Mouse (Mus musculus) liver, adult (tissue): ENCODE measurements around the gene Clec2d.

Experiments
- GATA4 ChIP-seq: IDR thresholded peaks from 2 replicates; pipeline ENCODE4 v1.6.1; 2014; ENCODE audit warnings: mild to moderate bottlenecking, low read length; ENCODE audit not compliant: insufficient replicate concordance

Clec2d gene

GRCm38 (mm10) chr6:129215053-129215452 lies 34.6 kb downstream of the Clec2d start:
- no peak for TF ChIP-seq GATA4

GRCm38 (mm10) chr6:129215886-129216637 lies 35.6 kb downstream of the Clec2d start:
- TF ChIP-seq GATA4, result peak; percentile 81

DNA sequence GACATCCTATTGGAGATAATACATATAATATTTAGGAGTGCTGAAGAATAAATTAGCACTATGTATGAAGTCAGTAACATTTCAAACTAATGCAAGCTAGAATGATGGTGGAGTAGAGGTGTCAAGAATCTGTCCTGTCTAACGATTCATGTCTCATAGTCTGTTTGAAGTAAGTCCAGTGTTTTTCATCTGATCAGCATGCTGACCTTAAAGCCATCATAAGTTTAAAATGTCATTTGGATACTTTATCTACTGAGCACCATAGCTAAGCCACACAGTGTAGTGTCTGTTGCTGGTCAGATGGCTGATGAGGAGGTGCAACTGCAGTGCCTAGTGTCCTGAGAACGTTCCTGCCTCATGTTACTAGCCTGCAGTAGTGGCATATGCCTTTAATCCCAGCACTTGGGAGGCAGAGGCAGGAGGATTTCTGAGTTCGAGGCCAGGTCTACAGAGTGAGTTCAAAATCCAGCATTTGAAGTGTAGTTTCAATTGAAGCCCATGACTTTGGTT lies 36.4 kb downstream of the Clec2d start:
- no peak for TF ChIP-seq GATA4

GRCm38 (mm10) chr6:129218191-129218696 lies 37.8 kb downstream of the Clec2d start:
- no peak for TF ChIP-seq GATA4

DNA sequence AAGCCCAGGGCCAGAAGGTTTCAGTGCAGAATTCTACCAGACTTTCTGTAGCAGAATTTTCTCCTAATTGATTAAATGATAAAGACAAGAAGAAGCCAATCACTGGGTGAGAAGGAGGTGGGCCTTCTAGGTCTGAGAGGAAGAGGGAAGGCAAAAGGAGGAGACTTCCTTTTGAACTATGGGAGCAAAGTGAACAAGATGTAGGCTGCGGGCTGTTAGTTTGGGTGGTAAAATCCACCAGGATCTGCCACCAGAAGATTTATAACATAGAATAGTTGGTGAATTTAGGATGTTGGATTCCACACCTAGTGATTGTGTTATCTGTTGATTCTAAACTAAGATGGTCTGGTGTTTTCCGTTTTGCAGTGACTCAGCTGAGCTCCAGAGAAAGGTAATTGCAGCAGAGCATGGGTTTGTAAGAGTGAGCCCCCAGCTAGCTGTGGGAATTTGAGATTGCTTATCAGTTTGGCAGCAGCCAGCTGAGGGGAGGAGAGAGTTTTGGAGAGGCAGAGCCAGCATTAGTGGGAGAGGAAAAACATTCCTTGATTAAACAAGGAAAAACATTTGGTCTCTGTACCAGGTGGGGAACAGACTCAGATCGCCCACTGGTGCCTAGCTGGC lies 39.6 kb downstream of the Clec2d start:
- TF ChIP-seq GATA4, result peak; percentile 49; the same call in 1 of the 2 replicates

DNA sequence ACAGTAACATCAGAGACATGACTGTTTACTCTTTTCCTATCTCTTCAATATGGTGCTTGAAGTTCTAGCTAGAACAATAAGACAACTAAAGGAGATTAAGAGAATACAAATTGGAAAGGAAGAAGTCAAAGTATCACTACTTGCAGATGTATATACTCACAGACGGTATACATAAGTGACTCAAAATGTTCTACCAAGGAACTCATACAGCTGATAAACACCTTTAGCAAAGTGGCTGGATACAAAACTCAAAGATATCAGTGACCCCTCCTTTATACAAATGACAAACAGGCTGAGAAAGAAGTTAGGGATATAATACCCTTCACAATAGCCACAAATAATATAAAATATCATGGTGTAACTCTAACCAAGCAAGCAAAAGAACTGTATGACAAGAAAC lies 40.6 kb downstream of the Clec2d start:
- TF ChIP-seq GATA4, result no peak

DNA sequence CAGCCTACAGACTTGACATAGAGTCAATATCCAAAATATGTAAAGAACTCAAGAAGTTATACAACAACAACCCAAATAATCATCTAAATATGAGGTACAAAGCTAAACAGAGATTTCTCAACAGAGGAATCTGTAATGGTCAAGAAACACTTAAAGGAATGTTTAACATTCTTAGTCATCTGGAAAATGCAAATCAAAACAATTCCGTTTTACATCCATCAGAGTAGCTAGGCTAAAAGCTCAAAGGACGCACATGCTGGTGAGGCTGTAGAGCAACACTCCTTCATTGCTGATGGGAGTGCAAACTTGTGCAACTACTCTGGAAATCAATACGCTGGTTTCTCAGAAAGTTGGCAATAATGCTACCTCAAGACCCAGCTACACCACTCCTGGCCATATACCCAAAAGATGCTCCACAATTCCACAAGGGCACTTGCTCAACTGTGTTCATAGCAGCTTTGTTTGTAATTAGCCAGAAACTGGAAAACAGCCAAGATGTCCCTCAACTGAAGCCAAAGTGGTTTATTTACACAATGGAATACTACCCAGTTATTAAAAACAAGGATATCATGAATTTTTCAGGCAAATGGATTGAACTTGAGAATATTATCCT lies 41.9 kb downstream of the Clec2d start:
- TF ChIP-seq GATA4, result no peak

GRCm38 (mm10) chr6:129223611-129224010 lies 43.2 kb downstream of the Clec2d start:
- TF ChIP-seq GATA4, result no peak

DNA sequence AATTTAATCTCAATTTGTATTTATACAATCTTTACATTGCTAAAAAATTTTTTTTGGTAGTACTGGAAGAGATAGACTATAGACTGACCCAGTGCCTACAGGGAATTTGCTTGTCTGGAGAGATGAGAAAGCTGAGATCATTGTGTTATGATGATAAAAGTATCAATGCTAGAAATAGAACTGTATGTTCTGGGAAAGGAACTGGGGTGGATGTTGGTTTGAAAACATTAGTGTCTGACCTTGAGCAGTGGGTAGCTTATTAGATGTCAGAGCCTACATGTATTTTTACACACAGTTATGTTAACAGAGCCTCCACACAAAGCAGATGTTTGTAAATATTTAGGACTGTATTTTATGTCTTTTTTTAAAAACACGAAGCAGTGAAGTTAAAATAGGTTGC lies 43.7 kb downstream of the Clec2d start:
- TF ChIP-seq GATA4, result no peak

- TF ChIP-seq GATA4, result no peak
Observed at GRCm38 (mm10) chr6:129225078-129225477, 44.7 kb downstream of the Clec2d start.

GRCm38 (mm10) chr6:129228935-129229773 lies 48.7 kb downstream of the Clec2d start:
- no peak for TF ChIP-seq GATA4

DNA sequence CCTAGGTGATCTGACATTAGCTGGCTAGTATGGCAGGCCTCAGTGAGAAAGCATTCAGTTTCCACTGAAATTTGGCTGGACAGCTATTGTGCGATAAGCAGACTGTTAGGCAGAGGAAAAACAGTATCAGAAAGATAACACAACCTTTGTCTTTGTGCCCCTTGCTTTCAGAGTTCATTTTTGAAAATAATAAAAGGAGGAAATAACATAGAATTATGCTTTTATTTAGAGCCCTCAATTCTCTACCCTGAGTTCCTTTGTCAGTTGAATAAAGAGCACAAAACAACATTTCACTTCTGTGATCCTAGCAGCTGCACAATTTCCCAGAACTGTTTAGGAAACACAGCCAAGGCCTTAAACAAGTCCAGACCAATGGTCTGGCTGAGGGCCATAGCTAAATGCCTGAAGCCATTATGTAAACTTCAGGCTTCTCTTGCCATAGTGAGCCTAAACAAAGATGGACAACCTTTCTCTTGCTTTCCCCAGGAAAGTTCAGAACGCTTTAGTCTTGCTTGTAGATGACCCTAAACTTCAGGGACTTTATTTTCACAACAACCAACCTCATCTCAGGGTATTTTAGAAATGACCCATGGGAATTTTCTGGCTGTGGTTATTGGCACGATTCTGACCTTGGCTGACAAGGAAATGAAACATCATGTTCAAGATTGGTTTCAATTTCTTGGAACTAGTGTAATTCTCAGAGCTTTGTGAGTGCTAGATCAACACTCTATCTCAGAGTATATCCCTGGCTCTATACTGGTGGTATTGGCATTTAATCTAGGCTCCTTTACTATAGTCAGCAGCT lies 49.6 kb downstream of the Clec2d start:
- TF ChIP-seq GATA4, result peak; percentile 97

DNA sequence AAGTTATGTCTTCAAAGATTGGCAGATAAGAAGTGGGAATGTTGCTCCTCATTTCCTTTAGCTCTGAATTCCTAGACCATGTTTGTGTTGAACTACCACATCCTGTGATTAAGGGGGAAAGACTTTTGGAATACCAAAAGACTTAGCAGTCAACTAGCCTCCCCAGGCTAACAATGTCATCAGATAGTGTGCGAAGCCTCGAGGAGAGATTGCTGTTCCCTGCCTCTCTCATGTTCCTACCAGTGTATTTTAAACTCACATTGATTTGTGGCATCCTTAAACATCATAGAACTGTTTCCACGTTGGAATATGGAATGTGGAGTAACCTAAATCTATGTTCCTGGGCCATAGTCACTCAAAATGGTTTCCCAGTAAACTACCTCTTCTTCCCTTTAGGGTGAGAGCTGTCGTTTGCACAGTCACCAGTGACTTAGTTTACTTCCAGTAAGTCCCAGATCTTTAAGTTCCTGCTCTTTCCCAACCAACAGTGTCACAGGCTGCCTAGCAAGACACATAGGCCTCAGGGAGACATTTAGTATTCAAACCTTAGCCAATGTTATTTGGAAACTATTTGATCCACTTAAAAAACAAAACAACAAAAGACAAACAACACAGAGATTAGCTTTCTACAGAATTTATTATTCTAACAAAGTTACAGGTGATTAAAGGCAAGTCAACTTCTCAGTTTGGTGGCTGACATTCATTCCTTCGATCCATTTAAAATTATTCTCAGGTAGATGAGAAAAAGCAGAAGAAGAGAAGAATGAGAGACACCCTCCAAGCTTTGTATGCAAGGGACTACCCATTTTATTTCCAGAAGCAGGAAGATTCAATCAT lies 51.8 kb downstream of the Clec2d start:
- TF ChIP-seq GATA4, result no peak
